Mouse (Mus musculus) 416B (cell line): ENCODE data around the gene Myh7.
"Not testable (repeated sequence)": the region's sequence is repeated elsewhere in the genome, so short reads cannot be mapped to it uniquely, and the experiment has no call there.

Source experiments
- DNase-seq: peaks from one replicate; pipeline ENCODE4 v3.0.0; 2011; ENCODE audit warnings: low read depth

Myh7 gene

DNA sequence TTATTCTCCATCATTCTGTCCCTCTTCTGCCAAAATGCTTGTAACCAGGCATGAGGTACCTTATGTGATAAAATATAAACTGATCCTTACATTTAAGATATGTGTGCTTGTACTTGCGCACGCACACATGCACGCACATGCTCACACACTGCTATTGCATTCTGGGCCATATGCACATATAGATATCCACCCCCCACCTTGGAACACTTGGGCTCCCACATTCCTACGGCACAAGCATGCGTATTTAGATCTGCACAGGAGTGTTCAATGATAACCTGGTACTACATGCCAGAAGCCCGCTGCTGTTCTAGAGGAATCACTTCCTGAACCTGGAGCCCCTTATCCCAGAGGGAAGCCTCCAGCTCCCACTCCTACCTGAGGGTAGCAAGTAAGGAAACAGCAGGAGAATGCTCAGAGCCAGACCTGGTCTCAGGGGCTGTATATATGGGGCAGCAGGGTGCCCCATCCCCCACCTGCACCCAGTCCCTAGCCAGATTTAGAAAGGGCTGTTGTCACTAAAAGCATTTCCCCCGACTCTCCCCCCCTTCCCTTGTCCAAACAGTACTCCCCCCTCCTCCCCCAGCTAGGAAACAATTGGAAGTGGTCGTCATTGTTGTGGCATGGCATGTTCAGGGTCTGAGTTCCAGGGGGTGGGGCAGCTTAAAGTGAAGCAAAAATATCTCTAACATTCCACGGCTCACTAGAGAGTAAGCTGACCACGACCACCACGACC, at the start of gene Myh7:
TSS of gene Myh7 (minus strand) at position 491 of the 733 bp plus-strand sequence.
- DNase-seq, result no peak

GRCm38 (mm10) chr14:55043694-55044093, 49.3 kb upstream of the Myh7 start:
- DNase-seq, result not testable (repeated sequence)

GRCm38 (mm10) chr14:55032695-55033225, 38.3 kb upstream of the Myh7 start:
- DNase-seq, result no peak

GRCm38 (mm10) chr14:55029034-55029698, 34.7 kb upstream of the Myh7 start:
- DNase-seq, result no peak

- DNase-seq, result no peak
Observed at GRCm38 (mm10) chr14:55028333-55028835, 34.0 kb upstream of the Myh7 start.

DNA sequence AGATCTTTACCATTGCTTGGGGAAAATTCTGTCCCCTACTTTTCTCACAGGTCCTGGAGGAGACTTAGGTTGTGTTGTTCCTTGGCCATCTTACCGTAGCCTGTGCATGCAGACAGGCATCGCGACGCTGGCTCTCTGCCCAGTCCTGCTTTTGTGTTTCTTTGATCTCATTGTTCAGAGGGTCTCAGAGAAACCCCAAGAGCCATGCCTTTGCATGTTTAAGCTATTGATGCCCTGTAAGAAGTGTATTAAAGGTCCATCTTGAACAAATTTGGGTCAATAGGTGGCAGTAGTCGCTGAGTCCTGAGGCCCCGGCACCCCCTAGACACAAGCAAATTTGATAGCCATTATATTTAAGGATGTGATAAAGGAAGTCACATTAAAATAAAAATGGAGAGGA, 33.2 kb upstream of the Myh7 start:
- peak; percentile 36 for DNase-seq

- DNase-seq, result no peak
Observed at GRCm38 (mm10) chr14:55027251-55027650, 32.8 kb upstream of the Myh7 start.

GRCm38 (mm10) chr14:55025527-55025926, 31.1 kb upstream of the Myh7 start:
- DNase-seq, result no peak

- peak; percentile 81 for DNase-seq
Observed at GRCm38 (mm10) chr14:55024236-55024635, 29.8 kb upstream of the Myh7 start.

GRCm38 (mm10) chr14:55023011-55023410, 28.6 kb upstream of the Myh7 start:
- no peak for DNase-seq

GRCm38 (mm10) chr14:55020394-55020793, 26.0 kb upstream of the Myh7 start:
- DNase-seq, result no peak

DNA sequence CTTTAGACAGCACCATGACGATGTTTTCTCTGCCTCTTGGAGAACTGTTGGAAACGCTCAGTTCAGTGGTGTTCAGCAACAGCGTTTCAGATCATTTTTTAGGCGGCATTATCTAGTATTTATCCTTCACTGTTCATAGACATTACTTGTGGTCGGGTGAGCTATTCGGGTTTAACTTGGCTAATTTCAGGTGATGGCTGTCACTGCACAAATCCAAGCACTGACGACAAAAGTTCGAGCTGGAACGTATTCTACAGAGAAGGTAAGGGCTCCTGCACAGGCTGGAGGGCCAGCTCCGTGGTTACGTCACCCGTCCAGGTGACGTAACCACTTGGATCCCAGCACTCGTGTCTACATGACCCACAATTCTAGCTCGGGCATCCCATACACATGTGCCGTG, 22.4 kb upstream of the Myh7 start:
- DNase-seq, result no peak

DNA sequence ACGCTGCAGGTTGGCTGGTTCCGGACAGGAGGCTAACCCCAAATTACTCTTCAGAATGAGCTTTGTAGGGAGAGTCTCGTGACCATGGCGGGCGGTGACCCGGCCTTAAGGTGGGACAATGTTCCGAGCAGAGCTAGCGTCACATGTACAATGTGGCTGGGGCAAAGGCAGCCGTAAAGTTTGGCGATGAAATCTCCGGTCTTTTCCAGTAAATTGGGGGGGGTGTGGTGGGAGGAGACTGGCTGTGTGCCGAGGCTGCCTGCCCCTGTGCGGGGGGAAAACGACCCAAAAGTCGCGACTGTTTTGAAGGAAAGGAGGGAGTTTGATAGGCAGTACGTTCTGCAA, 21.3 kb upstream of the Myh7 start:
- DNase-seq, result no peak

DNA sequence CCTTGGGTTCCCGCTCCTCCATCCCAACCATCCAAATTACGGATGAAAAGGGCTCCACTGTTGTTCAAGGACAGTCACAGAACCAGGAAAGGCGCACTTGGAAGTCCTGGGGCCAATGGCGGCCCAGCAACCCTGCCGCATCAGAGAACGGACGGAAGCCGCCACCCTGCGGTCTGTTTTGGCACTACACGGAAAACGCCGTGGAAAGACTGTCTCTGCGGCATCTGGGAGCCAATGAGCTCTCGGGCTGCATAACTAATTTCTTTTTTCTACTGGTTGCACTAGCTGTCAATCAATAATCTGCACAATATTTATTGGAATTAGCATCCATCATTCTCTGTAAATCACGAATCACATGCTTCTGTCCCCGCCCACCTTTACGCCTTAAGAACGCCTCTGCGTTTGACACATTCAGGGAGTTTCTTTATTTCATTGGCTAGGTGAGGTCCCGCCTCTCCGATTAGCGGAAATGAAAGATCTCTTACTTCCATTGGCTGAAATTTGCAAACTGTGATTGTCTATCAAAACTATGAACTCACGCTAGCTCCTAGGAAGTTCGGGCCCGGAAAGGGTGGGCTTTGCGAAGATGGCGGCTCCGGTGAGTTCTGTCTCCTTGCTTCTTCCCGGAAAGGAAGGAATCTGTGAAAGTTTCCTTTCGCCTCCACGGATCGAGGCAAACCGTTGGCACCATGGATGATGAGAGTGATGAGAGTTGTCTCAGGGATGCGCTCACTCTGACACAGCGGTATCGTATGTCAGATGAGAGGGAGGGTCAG, 20.8 kb upstream of the Myh7 start, which contains the start of gene Ngdn:
TSS of gene Ngdn (plus strand) at position 464 of the 776 bp plus-strand sequence.
- peak; percentile 100 for DNase-seq

- no peak for DNase-seq
Observed at GRCm38 (mm10) chr14:55014591-55014990, 20.2 kb upstream of the Myh7 start.

DNA sequence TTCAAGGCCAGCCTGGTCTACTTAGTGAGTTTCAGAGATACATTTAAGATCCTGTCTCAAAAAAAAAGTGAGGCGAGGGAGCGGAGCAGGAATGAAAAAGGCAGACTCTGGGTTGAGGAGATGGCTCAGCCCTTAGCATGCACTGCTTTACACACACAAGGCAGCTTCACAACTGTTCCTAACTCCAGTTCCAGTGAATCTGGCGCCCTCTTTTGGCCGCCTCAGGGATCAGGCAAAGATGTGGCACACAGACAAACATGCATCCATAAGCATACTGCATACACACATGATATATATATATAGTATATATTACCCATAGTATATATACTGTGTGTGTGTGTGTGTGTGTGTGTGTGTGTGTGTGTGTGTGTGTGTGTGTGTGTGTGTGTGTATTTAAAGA, 16.7 kb upstream of the Myh7 start:
- peak; percentile 57 for DNase-seq

DNA sequence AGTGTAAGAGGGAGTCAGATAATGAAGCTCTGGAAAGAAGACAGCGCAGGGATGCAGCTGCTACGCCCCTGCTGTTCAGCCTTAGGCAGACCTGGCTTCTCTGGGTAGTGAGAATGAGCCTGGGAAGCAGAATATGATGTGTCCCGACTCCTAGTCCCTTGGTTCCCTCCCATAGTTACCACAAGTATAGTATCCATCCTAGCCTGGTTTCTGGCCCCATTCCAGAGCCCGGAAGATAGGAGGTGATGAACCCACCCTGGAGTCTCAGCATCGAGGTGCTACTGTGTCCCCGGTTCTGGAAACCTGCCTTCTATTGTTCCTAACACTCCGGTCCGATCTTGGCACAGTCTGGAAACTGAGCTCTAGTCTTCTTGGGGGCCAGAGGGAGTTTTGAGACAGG, 14.0 kb upstream of the Myh7 start:
- no peak for DNase-seq

GRCm38 (mm10) chr14:55007120-55007908, 12.9 kb upstream of the Myh7 start:
- no peak for DNase-seq

- no peak for DNase-seq
Observed at GRCm38 (mm10) chr14:55006541-55006940, 12.1 kb upstream of the Myh7 start.

GRCm38 (mm10) chr14:55005967-55006366, 11.5 kb upstream of the Myh7 start:
- DNase-seq, result no peak

DNA sequence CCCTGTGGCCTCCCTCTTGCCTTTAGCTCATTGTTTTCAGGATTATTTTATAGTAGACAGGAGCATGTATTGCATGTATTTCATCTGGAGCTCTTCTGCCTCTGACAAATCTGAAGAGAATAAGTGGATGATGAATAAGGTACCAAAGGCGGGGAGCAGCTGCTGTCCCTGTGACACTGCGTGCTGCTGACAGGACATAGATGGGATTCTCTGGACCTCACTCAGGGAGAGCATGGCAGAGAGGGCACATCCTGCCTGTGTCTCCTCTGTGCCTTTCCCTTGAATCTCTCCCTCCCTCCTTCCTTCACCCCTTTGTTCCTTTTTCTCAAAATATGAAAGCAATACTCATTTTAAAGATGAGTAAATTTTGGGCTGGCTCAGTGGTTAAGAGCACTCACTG, 11.1 kb upstream of the Myh7 start:
- no peak for DNase-seq
